Mouse (Mus musculus) ovary, postnatal 10 days (tissue): ENCODE results near the gene Coq10a.

Experiments used
- DNase-seq: peaks from one replicate; pipeline ENCODE4 v3.0.0; 2022; ENCODE audit warnings: low spot score

Coq10a gene

DNA sequence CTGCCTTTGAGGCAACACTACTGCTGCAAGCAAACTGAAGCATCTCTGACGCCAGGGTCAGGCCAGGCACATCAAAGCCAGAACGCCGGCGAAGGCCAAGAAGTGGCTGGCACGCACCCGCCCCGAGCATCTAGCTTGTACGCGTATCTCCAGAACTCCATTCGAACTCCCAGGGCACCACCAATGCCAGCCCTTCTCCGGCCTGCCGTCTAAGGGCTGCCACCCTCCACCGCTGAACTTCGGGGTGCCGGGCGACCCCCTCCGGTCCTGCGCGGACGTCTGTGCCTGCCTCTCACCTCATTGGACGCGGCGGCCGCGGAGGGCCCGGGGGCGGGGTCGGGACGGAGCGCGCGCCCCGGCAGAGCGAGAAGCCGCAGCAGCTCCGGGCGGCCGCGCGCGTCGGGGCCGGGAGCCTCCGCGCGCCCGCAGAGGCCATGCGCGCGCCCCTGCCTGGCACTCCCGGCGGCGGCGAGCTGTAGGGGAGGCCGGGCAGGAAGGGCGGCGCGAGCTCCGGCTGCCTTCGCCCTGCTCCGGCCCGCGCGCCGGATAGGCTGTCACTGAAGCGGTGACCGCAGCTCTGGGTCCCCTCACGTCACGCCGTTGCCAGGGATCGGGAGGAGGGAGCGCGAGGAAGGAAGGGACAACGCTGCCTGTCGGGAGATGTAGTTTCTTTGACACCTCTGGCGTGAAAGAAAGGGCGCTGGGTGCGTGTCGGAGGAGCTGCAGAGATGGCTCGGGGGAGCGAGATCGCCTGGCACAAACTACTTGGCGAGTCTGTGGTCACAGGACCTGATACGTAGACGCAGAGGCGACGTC, at the start of gene Coq10a:
Gene Coq10a, minus strand, starts transcription at position 596 of the 816 bp plus-strand sequence.
- peak; percentile 82 for DNase-seq

DNA sequence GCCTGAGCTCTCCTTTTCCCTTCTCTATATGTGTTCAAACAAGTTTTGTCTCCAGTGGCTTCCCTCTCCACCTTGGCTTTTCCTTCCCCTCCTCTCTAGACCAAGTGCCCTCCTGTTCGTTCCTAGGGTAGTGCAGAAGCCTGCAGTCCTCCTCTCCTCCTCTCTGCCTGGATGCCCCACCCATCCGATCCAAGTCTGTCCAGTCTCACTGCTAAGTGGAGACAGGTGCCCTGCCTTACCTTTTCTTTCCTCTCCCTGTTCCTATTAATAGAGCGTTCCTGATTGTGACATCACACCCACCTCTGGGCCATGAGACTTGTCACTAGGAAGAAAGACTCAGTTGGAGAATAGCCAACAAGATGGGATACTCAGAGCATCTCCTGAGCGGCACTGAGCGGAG, 46.1 kb upstream of the Coq10a start:
- no peak for DNase-seq

DNA sequence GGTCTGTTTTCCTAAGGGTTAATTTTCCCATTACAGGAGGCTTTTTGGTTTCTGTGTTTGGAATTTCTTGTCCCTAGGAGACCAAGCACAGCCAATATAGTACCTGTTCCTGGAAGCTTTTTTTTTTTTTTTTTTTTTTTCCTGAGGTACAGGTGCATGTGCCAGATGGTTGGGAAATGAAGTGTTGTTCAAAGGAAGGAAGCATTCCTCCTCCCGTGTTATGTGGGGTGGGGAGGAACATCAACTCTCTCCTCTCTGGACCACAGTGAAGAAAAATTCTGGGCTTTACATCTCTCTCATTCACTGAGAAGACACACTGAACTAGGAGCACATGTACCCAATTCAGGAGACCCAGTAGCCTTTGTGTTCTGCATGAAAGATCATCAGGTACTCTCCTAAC, 44.3 kb upstream of the Coq10a start:
- DNase-seq: no peak

DNA sequence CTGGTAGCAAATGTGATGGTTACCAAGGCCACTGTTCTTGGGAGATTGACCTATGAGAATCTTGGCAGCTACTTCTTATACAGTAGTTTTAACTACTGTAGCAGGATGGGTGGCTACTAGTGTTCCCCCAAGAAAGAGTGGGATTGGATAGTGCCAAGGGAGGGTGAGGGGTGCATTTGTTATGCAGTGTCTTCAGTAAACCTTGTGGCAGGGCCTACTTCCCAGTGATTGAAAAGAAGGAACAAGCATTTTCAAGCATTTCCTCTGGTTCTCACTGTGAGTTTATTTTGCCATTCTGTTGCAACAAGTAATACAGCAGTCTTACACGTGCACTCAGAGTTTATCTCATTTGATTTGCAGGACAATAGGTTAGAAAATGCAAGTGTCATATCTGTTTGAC, 43.8 kb upstream of the Coq10a start:
- no peak for DNase-seq

DNA sequence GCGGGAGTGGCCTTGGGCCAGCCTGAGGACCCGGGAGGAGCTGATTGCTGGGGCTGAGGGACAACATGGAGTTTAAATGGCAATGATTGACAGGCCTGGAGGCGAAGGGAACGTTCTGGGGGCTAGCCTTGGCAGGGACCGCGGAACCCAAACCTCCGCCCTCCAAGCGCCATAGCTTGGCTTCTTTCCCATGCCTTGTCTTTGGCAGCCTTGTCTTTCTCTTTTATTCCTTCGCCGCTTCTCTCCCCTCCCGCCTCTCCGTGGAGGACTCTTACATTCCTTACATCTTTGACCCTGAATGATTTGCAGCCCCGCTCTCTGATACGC, 43.2 kb upstream of the Coq10a start:
- no peak for DNase-seq

DNA sequence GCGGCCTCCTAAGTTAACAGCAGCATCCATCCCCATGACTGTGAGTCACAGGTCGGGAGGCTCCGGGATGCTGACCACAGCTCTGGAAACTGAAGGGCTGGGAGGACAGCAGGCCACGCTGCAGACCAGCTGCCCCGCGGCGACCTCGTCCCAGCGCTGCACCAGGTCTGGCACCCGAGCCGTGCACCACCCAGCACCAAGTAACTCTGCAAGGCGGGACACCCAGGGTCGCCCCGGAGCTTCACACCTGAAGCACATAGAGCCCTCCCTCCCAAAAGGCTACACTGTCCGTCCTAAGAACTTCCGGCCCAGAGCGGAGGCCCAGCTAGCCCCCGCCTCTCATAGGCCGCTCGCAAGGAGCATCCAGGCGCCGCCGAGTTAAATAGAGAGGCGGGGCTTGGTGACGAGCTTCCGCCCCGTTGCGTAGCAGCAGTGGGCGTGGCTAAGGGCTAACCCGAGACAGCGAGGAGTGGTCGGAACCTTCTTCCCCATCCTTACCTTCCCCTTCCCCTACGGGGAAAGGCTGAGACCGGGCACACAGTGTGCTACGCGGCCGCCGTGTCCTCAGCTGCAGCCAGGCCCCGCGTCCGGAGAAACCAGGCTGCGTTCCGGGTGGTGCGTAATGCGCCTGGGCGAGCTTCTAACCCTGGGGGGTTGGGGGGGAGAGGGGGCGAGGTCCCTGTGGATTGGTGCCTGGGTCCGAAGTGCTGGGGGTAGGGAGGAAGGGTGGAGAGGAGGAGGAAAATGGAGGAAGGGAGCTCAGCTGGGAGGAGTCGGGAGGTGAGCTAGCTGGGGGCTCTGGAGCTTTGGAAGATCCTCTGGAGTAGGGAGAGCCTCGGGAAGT, 42.6 kb upstream of the Coq10a start, which contains the start of the genes Nabp2 and Rnf41:
Gene Nabp2, minus strand, starts transcription at position 282 of the 844 bp plus-strand sequence.
Gene Rnf41, plus strand, starts transcription at position 447 of the 844 bp plus-strand sequence.
- peak; percentile 96 for DNase-seq

DNA sequence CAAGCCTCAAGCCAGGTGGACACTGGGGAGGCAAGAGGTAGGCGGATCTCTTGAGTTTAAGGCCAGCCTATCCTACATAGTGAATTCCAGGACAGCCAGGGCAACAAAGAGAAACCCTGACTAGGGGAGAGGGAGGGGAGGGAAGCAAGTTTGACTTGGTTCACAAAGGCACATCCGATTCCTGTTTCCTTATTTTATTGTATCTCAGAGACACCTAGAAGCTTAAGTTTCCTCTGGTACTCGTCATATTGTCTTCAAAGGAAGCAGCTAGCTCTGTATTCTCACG, 41.7 kb upstream of the Coq10a start:
- no peak for DNase-seq

DNA sequence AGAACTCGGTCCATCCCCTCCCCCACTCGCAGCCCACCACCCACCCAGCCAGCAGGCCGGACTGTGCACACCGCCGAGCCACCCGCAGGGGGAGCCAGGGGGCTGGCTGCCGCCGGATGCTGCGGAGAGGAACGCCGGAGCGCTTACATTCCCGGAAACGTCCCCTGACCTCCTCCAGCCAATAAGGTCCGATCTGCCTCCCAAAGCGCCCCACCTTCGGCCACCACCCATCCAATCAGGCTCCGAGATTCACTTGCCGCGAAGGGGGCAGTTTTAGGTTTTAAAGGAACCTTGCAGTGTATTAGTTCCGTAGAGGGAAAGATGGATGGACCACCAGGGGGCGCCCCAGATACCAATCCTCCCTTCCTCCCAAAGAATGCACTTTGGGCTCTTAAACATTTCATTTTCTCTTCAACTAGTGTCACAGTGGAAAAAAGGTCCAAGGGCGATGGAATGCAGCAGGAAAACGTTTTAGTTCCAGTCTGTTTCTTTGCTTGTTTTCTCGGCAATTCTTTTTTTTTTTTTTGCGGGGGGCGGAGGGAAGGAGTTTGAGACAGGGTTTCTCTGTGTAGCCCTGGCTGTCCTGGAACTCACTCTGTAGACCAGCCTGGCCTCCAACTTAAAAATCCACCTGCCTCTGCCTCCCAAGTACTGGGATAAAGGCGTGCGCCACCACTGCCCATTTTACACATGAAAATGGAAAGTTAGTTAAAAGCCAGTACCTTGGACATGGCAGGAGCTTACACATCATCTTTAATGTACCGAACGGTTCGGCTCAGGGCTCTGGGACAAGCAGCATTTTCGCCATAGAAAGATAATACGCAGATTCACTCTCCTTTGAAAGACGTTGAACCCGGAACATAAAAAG, 41.1 kb upstream of the Coq10a start:
- peak; percentile 89 for DNase-seq

DNA sequence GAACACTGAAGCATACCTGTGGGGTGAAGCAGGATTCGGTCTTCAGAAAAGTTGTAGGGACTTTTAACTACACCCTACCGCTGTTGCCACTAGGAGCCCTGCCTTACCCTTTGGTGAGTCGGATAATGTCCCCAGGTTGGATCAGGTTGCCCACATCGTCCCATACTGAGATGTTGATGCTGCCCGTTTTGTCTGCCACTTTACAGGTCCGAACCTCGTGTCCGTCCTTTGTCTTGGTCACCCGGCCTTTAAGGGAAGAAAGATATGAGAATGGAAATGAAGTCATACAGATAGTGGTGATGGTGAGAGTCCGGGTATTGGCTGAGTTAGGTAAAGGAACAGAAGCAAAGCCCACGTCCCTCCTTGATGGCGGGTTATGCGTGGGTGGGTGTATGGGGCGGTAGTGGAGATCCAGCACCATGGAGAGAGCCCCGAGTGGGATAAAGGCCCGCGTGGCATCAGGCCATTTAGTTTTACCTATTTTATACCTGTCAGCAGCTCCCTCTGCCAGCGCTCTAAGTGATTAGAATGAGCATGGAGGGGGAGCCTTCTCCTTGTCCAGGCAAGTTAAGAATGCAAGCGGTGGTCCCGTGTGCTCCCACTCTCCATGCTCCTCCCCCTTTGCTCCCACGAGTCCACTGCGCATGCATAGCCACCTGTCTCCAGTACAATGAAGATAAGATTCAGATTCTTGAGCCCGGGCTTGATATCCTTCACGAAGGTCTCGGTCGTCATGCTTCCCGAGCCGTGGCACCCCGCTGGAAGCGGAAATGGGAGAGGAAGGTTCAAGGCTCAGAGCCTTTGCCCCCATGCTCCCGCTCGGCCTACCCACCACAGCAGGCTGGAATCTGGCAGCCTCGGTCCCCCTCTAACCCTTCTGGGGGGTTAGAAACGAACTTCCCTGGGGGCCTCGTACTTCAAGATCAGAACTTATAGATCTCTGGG, 40.1 kb upstream of the Coq10a start:
- no peak for DNase-seq

DNA sequence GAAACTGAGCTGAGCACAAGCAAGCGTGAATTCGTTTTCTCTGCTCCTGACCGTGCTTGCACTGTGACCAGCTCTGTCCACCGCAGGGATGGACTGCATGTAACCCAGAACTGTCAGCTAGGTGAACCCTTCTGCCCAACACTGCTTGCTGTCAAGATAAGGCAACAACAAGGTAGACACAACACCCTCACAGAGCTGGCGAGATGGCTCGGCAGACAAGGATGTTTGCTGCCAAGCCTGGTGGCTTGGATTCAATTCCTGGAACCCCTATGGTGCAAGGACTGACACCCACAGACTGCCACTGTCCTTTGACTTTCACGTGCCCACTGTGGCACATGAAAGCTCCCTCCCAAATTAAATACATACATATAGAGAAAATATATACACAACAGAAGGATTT, 35.1 kb upstream of the Coq10a start:
- no peak for DNase-seq

DNA sequence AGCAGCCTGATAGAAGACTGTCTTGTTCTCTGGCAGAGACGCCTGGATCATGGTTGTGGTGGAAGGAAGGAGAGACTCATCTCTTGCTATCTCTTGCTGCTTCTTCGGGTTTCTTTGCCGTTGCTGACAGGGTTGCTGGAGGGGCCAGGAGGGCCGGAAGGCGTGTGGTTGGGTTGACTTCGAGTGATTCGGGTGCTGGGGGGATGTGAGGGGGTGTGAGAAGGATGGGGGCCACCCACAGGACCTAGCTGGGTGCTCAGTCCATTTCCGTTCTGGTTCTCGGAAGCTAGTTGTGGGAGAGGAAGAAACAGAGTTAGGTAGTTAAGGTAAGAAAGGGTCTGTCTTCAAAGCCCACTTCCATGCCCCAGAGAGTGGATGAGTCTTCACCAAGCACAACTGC, 32.8 kb upstream of the Coq10a start:
- DNase-seq: no peak

DNA sequence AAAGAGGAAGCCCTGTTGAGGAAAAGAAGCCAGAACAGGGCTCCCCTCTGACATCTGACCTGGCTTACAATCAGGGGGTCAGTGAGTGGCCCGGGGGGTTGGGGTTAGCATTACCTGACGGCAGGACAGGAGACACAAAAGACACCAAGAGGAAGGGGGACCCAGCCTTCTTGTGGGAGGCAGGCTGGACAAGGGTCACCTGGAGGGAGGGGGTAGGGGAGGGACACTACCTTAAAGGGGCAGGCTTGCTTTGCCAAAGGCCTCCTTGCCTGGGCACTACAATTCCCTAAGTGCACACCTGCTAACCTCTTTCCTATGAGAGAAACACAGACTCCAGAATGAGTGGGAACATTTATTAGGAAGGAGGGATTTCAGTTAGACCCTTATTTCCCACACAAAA, 32.3 kb upstream of the Coq10a start, which contains the start of gene Slc39a5:
Gene Slc39a5, minus strand, starts transcription at position 174 of the 400 bp plus-strand sequence.
- DNase-seq: no peak

DNA sequence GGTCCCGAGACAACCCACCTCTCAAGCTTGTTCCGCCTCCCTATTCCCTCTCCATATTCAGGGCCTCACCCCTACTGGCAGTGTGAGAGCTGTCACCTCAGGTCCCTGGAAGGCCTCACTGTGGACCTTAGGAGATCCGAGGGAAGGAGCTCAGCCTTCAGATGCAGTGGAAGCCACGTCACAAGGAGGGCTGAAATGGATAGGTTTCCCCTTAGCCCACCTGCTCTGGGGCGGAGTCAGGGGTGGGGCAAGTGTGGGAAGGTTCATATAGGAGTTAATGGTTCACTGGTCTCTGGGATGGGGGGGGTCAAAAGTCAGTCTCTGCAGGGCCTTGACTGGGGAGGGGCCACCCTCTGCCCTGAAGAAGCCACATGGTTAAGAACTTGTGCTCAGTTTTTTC, 31.5 kb upstream of the Coq10a start:
- no peak for DNase-seq

DNA sequence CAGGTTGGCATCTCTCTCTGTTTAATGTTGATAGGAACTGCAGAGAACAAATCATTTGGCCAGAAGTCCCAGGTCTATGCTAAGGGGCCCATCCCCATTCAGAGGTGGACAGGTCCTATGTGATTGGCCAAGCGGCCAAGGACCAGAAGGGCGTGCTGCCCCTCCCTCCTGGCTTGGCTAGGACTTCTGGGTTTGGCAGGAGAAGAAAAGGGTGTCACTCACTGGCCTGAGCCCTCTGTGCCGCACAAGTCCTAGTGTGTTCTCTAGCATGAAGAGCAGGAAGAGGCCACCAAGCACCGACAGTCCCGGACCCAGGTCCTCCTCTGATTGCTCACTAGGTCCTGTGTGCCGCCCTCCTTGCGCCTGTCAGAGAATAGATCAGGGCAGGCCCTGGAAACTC, 28.7 kb upstream of the Coq10a start:
- no peak for DNase-seq

DNA sequence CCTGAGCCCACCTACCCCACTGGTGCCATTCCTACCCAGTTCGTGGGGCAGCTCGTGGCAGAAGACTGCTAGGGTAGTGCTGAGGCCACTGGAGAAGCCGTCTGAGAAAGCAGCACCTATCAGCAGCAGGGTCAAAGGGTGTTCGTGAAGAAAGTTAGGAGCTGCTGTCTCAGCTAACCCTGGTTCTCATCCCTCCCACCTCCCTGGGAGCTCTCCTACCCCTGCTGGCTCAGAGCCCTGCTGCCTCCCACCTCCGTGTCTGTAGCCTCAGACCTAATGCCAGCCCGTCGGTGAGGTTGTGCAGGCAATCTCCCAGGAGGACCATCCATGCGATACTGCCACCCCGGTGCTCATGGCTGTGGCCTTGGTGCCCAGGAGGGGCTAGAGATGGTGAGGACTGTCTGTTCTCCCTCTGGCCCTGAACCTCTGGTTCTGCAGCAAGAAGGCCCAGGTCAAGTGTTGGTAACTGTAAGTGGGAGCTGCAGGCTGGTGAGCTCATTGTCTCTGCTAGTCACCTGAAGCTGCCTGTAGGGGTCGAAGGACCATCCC, 28.0 kb upstream of the Coq10a start:
- DNase-seq: no peak

DNA sequence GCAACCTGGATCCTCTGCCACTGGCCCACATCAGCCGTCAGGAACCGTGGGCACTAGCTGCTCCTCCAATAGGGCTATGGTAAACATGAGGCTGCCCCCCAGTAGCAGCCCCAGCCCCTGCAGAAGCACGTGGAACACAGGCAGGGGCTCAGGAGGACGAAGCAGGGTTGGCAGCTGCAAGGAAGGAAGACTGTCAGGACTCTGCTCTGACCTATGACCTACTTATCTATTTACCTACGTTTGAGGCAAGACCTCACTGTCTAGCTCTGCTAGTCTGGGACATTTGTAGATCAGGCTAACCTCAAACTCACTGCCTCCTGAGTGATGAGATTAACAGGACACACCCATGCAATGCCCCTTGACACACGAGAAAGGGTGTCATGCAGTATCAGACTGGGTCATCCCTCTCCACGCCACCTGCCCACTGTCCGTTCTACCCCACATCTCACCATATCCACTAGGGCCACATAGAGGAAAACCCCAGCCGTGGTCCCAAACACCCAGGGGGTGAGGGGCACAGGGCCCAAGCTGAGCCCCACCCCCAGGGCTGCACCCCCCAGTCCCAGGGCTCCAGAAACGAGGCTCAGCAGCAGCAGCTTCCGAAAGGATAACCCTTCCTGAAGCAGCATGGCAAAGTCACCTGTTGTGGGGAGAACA, 27.3 kb upstream of the Coq10a start:
- no peak for DNase-seq

DNA sequence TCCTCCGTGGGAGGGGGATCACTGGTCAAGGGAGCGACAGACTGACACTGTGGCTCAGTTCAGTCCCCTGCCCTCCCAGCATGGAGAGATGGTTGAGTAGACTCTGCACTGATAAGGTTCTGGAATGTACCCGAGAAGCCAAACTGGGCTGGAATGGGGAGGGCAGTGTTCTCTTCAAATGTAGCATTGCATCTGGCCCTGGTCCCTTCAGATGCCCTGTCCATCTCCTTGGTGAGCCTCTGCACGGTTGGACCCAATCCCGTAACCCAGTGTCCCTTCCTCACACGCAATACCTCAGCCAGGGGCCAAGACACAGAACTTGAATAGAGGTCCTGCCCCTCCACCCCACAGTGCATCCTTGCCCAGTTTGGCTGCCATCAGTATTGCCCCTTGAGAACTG, 23.1 kb upstream of the Coq10a start:
- DNase-seq: no peak

DNA sequence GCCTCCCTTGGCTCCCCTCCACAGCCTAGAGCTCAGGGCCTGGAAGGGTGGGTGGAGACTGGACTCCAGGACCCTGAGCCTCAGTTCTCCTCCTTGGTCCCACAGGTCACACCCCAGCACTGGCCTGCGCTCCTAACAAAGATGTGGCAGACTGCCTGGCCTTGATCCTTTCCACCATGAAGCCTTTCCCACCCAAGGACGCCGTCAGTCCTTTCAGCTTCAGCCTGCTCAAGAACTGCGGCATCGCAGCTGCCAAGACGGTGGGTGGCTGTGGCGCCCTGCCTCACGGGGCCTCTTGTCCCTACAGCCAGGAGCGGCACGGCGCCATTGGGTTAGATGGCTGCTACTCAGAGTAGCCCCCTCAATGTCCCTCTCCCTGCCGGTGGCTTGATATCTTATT, 21.6 kb upstream of the Coq10a start:
- no peak for DNase-seq

DNA sequence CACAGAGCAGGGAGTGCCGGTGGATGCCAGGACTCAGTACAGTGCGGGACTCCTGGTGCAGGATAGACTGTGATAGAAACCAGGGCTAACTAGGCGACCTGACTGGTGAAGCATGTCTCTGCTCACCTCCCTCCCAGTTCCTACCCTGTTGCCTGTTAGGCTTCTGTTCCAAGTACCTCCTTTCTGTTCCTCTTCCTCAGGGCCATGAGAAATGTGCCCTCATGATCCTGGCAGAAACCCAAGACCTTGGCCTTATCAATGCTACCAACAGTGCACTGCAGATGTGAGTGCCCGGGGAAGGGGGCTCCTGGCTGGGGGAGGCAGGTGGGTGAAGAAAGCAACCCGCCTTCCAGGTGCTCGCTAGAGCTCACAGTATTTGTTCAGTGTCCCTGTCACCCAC, 20.8 kb upstream of the Coq10a start:
- DNase-seq: no peak

DNA sequence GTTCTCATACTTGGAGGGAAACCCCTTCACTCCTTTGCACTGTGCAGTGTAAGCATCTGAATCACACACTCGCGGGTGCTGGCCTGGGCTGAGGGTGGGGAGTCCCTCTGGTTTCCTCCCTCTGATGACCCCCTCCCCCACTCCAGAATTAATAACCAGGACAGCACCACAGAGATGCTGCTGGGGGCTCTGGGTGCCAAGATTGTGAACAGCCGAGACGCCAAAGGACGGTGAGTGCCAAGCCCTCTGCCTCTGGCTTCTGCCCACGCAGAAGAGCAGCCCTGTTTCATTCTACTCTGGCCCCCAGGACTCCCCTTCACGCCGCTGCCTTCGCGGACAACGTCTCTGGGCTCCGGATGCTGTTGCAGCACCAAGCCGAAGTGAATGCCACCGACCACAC, 20.1 kb upstream of the Coq10a start:
- no peak for DNase-seq

DNA sequence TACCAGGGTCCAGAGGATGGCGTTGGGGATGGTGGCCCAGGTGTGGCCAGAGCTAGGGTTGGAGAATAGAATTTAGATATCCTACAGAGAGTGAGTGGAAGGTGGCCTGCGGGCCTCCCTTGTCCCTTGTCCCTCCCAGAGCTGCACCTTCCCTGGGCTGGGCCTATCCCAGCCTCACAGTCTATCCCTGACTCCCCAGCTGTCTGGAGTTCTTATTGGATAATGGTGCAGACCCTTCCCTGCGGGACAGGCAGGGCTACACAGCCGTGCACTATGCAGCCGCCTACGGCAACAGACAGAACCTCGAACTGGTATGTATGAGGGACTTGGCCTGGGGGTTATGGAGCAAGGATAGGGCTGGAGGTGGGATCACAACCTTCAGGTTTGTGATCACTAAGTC, 17.1 kb upstream of the Coq10a start:
- no peak for DNase-seq
